Mouse (Mus musculus) lung, postnatal 36 days (tissue): ENCODE data around the gene Abcc4.
A peak's percentile ranks its signal among the peaks of the same experiment; 100 is the strongest.

Source experiments
- DNase-seq: peaks from one replicate; pipeline ENCODE4 v3.0.0; 2022; ENCODE audit warnings: mixed read lengths

The Abcc4 gene

DNA sequence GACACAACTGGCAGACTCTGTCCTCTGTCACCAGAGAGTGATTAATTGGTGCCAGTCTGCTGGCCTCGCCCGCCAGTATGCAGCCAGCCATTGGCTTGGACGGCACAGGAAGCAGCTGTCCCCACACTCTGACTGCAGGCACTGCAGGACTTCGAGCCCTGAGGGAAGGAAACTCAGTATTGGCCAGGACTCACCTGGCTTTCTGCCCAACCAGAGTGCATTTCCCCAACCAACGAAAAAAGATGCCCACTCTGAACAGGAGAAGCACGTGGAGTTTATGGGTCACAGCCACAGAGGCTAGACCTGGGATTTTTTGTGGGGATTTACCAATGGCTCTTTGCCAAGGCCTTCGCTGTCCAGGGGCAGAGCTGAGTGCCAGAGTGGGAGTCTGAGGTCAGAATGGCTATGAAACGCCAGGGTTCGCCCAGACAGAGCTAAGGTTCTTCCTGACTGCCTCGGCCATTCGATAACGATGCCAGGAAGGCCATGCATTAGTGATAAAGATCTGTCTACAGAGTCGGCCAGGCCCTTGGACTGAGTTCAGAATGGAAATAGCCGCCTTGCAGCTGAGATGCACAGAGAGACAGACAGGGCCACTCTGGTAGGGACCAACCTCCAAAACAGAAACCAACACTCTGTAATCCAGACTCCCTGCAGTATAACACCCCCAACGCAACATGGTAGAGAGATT, 70.4 kb downstream of the Abcc4 start:
- peak; percentile 84 for DNase-seq

DNA sequence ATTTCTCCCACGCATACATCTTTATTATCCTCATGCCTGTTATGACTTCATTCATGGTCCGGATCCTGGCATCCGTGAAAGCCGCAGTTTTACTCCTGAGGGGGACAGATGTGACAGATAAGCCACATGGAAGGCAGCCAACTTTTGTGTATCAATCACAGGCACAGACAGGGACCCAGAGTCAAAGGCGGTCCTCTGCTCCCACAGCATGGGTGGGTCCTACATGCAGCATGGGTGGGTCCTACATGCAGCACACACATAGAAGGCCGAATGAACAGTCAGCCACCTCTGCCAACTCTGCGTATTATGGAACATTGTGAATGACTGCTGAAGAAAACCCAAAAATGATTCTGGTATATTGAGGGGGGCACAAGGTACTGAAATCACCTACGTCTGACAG, 76.4 kb downstream of the Abcc4 start:
- no peak for DNase-seq

DNA sequence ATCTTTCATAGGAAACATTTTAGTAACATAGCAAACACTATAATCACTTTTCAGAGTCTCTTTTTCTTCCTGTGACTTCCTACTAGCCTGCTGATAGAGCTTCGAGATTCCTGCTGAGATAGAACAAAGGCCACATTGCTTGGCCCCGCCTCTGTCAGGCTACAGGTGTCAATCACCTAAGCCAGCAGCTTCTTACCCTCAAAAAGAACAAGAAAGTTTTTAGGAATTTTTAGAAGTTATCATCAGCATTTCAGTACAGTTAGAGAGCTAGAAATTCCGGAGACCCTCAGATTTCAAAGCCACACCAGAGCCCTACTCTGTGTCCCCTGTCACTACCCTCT, 84.6 kb downstream of the Abcc4 start:
- DNase-seq: no peak

DNA sequence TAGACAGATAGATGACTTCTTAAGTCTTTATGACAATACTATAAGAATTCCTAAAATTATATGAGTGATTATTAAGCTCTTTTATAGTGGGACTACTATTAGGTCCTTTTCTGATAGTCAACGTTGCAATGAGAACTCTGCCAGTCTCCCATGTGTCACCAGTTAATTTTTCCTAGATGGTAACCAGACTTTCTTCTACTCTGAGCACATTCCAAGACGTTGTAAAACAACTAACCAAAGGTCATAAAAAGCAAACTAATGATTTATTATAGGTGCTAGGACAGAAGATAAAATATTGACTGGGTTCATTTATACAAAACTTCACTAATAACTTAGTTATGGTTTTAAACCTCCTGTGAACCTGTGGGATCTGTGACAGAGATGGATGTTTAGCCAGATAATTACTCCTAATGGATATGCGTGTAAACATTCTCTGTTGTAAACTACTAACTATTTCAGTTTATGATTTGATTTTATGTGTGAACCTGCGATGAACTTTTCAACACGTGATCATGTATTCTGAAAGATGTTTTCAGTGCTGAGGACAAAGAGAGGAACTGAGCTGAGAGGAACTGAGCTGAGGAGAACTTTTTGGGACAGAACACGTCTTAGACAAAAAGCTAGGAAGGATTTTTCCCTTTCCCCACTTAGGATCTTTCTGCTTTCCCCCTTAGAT, 85.1 kb downstream of the Abcc4 start:
- DNase-seq: no peak

DNA sequence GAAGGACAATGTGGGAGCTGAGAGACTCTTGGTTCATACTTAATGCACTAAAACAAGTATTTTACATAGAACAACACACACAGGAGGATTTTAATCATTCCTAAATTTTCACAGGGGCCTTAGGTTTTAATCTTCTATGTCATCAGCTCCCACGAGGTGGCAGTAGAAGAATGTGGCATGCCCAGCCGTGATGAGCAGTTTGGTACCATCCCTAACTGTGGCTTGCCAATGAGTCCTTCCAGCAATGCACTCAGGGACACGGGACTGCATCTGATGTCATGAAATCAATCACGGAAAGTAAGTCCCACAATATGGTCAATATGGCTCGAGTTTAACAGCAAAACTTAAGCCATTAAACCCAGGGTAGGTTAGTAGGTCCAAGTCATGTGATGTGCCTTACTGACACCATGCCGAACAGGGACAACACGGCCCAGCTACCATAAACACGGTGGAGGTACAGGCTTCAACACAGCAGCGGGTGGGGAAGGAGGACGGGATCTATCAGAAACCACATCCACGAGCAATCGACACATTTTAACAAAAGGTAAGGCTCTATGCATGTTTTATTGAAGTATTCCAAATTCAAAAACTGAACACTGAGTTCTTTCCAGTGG, 89.2 kb downstream of the Abcc4 start:
- DNase-seq: peak; percentile 75

DNA sequence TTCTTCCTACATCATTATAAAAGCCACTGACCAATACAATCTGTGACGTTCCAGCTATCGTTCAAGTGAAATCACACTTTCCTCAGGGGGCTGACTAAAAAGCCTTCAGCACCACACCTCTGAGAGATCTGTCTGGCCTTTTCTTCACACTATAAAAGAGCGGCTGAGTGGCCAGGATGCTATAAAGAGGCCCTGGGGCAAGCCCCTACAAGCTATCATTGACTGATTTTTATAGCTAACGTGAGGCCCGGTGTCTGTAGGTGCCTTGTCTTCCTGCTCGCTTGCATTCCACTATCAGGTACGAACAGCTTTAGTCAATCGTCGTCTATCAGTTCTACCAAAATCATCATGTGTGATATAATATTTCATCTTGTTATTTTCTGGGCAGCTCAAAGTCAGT, 92.3 kb downstream of the Abcc4 start:
- no peak for DNase-seq

DNA sequence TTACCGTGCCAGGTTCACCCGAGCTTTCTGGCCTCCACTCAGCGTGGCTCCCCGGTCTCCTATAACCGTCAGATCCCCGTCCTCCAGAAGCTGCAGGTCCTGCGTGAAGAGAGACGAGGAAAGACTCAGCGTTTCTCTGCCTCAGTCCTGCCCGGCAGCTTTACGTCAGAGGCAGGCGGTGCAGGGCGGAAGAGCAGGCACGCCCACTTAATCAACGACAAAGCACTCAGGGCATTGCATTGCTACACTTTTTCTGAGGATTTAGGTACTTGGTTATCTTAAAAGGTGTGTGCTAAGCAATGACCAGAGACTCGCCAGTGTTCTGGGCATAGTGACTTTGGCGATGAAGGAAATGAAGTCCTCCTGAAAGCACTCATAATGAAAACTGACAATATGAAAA, 94.3 kb downstream of the Abcc4 start:
- DNase-seq: peak; percentile 30

DNA sequence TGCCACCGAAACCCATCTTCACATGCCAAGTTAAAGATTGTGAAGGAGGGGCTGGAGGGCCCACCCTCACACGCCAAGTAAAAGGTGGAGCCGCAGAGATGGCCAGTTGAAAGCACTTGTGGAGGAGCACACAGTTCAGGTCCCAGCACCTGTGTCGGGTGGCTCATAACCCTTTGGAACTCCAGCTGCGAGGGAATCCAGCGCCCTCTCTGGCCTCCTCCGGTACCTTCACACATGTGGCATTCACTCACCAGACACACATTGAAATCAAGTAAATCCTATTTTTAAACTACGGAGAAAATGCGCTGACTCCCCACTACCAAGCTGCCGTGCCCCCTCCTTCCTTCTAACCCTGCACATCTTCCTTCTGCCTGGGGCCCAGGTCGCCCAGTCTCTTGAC, 95.2 kb downstream of the Abcc4 start:
- no peak for DNase-seq

DNA sequence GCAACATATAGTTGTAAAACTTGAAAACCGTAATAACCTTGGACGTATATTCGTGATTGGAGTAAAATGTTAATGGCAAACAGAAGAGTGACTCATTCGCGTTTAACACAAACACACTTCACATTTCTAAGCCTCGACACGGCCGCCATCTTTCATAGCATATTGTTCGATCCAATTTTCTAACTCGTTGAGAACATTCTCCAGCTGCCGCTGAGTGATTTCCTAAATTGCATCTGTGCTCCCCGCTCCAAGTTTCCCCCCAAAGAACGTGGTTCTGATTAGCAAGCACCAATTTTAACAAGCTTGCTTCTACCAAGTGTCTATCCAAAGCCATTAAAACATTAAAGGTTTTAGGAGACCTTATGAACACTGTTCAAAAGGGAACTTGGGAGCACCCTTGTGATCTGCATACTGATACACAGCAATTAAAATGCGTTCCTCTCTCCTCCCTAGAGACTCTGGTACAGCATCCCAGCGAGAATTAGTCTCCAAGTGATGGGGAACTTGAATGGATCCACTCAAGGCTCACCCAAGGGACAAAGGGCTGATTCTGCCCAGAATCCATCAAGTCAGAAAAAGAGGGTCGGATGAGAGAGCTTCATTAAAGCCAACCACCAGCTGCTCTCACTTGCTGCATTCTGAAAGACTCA, 97.1 kb downstream of the Abcc4 start:
- DNase-seq: no peak

DNA sequence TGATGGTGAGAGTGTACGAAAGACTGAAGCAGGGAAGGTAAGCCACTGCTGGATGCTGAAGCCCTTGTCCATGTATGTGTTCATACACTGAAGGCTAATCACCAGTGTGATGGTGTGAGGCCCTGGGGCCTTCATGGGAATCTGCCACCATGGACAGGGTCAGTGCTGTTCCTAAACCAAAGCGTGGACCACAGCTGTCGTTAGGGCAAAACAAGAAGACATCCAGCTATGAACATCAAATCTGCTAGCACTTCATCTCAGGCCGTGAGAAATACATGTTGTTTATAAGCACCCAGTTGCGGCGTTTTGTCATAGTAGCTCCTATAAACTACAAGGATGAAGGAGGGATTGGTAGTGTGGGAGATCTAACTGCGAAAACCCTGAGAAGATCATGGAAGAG, 97.7 kb downstream of the Abcc4 start:
- DNase-seq: peak; percentile 8

DNA sequence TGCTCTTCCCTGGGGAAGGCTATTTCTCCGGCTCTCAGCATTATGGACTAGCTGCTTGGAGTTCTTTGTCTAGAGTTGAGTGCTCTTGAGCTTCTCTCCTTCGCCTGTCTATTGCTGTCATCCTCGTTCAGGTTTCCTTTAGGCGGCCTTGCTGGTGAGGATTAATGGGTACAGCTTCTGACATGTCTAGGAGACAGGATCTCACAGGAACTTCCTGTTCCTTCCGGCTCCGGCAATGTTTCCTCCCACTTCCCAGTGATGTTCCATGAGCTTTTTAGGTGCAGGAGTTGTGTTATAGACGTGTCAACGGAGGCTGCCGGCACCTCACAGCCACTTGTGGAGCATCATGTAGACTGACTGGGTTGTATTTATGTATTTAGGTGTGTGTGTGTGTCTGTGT, 99.5 kb downstream of the Abcc4 start:
- DNase-seq: no peak

DNA sequence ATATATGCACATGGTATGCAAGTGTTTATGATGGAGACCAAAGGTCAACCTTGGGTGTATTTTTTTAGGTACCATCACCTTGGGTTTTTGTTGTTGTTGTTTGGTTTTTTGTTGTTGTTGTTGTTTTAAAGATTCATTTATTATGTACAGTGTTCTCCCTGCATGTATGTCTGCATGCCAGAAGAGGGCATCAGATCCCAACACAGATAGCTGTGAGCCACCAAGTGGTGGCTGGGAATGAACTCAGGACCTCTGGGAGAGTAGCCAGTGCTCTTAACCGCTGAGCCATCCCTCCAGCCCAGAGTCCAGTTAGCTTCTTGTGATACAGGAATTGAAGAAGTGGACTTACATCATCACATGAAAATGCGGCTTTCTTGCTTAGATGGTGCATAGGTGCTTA, 101.1 kb downstream of the Abcc4 start:
- DNase-seq: no peak

DNA sequence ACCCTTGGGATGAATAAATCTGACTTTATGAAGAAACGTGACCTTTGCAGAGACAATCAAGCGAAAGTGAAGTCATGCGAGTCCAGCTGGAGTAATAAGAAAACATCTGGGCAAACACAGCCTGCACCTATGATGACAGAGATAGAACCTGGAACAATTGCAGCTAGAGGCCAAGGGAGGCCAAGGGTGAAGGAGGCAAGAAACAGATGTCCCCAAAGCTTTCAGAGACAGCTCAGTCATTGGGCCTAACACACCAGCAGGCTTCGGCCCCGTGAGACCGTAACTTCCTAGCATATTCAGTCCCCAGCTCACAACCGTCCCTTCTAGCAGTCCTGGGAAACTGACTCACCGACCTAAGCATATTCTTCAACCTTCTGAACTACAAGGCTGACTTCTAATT, 104.0 kb downstream of the Abcc4 start:
- DNase-seq: no peak

DNA sequence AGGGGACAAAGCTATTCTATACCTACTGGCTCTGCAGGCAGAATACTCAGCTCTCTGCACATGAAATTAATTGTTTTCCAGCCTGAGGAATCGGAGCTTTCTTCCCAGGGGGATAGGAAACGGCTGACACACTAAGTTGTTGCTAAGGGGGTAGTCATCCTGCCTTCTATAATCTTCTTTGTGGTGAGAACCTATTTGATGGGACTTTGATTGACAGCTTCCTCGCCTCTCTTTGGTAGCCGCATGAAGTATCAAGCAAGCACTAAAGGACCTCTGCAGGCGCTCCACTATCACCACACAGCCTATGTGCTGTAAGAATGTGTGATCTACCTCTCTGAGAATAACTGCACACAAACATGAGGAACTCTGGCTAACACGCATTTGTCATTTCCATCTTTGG, 105.3 kb downstream of the Abcc4 start:
- no peak for DNase-seq

DNA sequence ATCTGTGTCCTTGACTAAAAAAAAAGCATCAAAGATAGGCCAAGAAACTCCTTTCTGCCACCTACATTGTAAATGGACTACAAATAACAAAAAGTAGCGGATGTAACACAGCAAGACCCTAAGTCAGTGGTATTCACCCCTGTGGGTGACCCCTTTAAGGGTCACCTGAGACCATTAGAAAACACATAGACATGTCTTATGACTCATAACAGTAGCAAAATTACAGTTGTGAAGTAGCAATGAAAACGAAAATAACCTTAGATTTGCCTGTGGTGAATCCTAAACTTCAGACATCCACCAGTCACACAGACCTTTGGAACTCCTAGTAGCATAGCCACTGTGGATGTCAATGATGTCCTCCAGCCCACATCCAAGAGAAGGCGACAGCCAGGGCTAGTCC, 107.3 kb downstream of the Abcc4 start:
- DNase-seq: no peak

DNA sequence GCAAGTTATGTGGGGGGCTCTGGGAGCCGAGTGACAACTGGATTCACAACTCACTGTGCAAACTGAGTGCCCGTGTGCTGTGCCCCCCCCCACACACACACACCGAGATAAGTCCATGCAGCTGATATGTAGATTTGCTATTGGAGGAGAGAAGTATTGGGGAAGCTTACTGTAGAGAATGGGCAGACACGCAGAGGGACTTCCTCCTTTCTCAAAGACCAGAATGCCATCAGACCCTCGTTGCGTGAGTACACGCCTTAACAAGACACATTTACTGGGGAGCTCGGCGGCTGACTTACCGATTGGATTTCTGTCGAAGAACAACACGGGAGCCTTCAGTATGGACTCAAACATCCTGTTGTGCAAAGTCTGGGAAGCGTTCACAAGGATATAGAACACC, 111.6 kb downstream of the Abcc4 start:
- DNase-seq: no peak

DNA sequence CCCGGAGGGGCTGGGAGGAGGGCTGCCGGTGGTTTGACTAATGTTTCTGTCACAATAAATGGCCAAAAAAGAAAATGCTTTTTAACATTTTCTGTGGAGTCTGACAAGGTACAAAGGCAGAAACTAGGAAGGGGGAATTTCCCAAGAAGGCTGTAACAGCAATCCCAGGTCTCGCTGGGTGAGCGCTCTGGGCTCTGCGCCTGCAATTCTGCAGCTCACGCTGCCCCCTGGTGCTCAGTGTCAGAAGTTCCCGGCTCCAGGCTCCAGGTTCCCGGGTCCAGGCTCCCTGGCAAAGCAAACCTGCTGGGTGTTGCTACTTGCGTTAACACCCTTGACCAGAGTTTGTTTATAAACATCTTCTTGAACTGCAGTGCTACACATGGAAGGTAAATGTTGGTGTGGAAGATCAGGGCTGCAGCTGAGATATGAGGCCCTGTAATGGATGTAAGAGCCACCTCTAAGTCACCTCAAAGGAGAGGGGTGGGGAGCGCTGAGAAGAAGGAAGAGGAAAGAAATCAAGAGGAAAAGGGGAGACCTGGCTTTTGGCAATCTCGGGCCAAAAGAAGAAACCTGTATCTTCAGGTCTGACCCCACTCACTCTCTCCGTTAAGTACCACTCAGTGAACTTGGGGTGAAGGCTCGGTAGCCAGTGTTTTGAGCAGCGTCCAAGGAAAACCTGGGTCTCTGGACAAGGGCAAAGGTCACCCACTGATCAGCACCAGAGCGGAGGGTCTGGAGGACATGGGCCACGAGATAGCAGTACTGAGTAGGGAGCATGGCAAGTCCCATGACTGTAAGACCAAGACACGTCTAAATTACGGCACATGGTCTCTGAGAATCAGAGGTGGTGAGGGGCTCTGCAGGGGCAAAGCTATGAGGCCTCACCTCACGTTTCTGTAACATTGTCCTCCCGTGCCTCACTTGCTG, 114.3 kb downstream of the Abcc4 start:
- peak; percentile 79 for DNase-seq

DNA sequence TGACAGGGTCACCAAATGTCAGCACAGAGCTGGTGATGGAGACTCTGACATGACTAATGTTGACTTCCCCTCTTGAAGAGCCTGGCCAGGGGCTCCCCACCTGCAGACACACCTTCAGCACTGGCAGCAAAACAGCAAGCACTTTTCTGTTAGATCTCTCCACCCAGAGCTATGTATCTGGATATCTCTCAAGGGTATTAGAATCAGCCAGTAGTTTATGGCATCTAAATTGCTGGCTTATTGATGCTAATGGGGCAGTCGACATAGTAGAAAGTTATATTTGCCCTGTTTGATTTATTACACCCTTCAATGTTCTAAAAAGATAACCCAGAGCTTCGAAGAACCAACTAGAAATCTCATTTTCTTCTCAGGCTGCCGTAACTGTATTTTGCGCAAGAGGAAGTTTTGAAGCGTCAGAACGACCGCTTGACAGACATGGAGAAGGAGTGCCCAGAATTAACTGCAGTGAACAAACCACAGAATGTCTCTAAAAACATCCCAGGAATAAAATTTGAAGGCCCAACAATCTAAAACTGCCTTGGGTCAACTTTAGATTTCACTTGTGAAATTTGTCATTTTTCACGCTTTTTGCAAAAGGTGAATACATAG, 123.6 kb downstream of the Abcc4 start:
- DNase-seq: no peak

DNA sequence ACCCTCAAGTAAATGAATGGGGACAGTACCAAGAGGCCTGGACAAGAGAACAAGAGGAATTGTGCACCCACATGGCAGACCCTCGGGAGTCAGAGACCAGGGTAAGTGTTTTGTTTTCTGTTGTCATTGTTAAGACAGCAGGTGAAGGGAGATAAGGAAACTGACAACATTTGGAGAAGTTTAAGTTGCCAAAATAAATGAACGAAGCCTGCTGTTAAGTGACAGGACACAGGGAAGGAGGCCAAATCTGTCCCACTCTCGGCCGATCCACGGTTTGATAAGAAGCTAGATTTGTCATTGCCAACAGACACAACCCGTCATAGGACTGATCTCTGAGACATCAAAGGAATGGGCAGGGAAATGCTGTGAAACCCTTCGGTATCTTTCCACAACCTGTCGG, 124.3 kb downstream of the Abcc4 start:
- no peak for DNase-seq

DNA sequence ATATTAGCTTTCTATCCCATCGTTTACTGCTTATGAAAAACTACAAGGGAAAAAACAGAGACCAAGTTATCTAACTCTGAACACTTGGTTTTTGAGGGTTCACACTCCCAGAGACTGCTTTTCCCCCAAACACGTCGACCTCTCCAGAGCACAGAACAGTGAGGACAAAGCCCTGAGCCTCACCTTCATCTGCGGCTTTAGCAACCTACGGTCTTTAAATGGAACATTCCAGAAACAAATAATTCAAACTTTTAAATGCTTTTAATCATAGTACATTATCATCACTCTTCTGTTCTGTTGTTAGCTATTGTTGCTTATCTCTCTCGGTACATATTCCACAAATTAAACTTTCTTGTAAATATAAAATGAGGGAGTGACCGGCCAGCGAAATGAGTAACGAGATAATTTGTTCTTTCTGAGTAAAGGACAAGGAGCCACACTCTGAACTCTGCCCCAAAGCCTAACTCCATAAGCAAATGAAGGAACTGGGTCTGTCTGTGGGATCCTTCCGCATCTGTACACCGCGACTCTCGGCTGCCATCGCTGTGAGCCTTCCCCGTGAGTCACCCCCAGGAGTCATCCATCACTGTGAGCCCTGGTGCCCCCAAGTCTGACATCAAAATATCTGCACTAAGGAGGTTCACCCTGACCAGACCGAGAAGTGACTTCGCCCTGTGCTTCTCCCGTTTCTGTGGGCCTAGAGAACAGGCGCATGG, 126.8 kb downstream of the Abcc4 start:
- DNase-seq: no peak

DNA sequence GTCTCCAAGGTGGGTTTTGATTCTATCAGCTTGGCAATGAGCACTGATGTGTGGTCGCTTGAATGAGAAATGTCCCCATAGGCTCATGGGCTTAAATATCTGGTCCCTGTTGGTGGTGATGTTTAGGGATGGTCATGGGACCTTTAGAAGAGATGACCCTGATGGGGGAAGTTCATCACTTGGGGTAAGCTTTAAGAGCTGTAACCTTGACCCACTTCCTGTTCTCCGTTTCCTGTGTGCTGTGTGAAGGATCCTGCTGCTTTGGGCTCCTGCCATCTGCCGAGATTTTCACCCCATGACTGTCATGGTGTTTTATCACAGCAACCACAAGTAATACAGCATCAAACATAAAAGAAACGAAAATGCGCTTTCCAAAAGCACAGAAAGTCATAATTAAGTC, 128.1 kb downstream of the Abcc4 start:
- no peak for DNase-seq

DNA sequence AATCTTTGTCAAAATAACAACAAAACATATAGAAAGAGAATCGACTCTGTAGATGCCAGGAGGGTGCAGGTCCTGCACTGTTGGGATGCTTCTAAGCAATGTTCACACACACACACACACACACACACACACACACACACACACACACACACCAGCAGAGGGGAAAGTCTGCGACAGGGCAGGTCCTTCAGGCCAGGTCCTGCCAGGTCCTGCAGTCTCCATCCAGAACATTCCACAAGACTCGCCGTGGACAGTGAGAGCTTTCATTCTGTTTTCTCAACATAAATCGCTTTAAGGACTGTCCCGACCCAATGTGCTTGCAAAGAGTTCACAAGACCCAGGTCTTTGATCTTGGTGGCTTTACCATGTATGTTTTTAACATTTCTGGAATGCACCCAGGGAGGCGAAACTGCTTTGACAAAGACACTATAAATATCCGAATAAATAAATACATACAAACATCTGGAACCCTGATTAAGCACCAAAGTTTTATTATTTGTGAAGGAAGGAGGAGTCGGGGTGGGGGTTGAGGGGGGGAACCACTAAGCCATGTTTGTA, 133.3 kb downstream of the Abcc4 start:
- DNase-seq: no peak
